Comparison of ENCODE assay signal across 15 mouse cellular contexts in the genomic region with DNA sequence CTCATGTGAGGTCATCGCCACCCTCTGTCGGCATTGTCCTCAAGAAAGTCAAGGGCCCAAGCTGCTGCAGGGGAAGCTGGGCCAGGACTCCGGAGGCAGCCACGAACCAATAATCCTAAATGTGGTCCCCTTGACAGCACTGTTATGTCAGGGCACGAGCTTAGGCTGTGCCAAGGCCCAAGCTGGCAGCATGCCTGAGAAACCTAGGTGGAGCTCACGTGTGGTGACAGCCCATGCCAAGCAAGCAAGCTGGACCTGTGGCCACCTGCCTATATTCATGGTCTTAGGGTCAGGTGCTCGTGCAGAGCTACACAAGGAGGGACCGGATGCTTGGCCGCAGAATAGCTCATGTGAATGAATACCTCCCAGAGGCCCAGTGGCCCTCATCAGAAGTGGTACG. TPM values are rescaled to one million over a fixed set of nuclear protein-coding genes. Genes with fewer than 3 reads are reported as not detected.
DNase-seq lines count a peak whose midpoint lies in the region; ATAC-seq and TF ChIP-seq lines count a peak whose summit lies in the region.
"Had no signal": no experiment of that assay in that cellular context is flagged by ENCODE, and none has a peak within 500 bp of the region (broad histone marks: within the 10 kb centered on the region; RNA-seq: fewer than 3 reads in every experiment).

No protein-coding gene starts in this region.

- TF ChIP-seq CTCF in hindbrain, postnatal 0 days (IDR thresholded peaks at IDR 0.05; ENCODE audit: low read depth), result no peak

- H3K4me2 ChIP-seq in heart, embryonic 11.5 days, result no peak overlapping the region
- no peak overlapping the region for H3K4me2 ChIP-seq in hindbrain, embryonic 16.5 days (ENCODE audit: low read length)
- H3K4me2 ChIP-seq in hindbrain, postnatal 0 days (ENCODE audit: low read depth, low read length), result no peak overlapping the region
- H3K4me2 ChIP-seq in forebrain, embryonic 11.5 days (ENCODE audit: low read depth, low read length, severe bottlenecking), result no peak overlapping the region
- H3K4me2 ChIP-seq: limb, embryonic 15.5 days; midbrain, embryonic 12.5 days had no signal

- no peak overlapping the region for H3K4me3 ChIP-seq in heart, embryonic 11.5 days (ENCODE audit: low read depth, low read length)
- no peak overlapping the region for H3K4me3 ChIP-seq in hindbrain, embryonic 16.5 days (ENCODE audit: low read length)
- H3K4me3 ChIP-seq in hindbrain, postnatal 0 days (ENCODE audit: low read length), result no peak overlapping the region
- H3K4me3 ChIP-seq in forebrain, embryonic 11.5 days (ENCODE audit: low read depth, low read length), result no peak overlapping the region
- H3K4me3 ChIP-seq: limb, embryonic 15.5 days; midbrain, embryonic 12.5 days had no signal

- WGBS in heart, embryonic 11.5 days (ENCODE audit: insufficient replicate concordance), result 74% methylated on average over 10 of the region's 10 CpGs
- WGBS in hindbrain, embryonic 16.5 days, result 81% methylated on average over 10 of the region's 10 CpGs
- WGBS in hindbrain, postnatal 0 days, result 73% methylated on average over 10 of the region's 10 CpGs
- 92% methylated on average over 10 of the region's 10 CpGs for WGBS in forebrain, embryonic 11.5 days

- no peak for ATAC-seq in heart, embryonic 11.5 days (replicated peaks; ENCODE audit: insufficient number of reproducible peaks, low FRiP score, low TSS enrichment)
- no peak for ATAC-seq in hindbrain, embryonic 16.5 days
- ATAC-seq in hindbrain, postnatal 0 days, result no peak
- no peak for ATAC-seq in forebrain, embryonic 11.5 days (replicated peaks; ENCODE audit: low FRiP score)
- ATAC-seq: intestine, postnatal 0 days had no signal

- 0 out of 2 replicates have a peak overlapping the region, but pooled peaks have one; percentile 6 for H3K9ac ChIP-seq in heart, embryonic 11.5 days (ENCODE audit: low read depth, low read length)
- no peak overlapping the region for H3K9ac ChIP-seq in hindbrain, embryonic 16.5 days (ENCODE audit: low read depth, low read length)
- no peak overlapping the region for H3K9ac ChIP-seq in hindbrain, postnatal 0 days (replicated peaks; ENCODE audit: low read length)
- no peak overlapping the region for H3K9ac ChIP-seq in forebrain, embryonic 11.5 days (ENCODE audit: low read length)
- H3K9ac ChIP-seq: limb, embryonic 15.5 days; midbrain, embryonic 12.5 days had no signal

- peaks cover 99% of the 10 kb centered on the region for H3K4me1 ChIP-seq in heart, embryonic 11.5 days (ENCODE audit: control insufficient read depth, insufficient read depth, low read length)
- peaks cover 30% of the 10 kb centered on the region for H3K4me1 ChIP-seq in hindbrain, embryonic 16.5 days (ENCODE audit: control insufficient read depth, insufficient read depth, low read depth, low read length)
- peaks cover 14% of the 10 kb centered on the region for H3K4me1 ChIP-seq in hindbrain, postnatal 0 days (ENCODE audit: insufficient read depth, low read length)
- H3K4me1 ChIP-seq in forebrain, embryonic 11.5 days (replicated peaks; ENCODE audit: control insufficient read depth, insufficient read depth, low read length), result peaks cover 34% of the 10 kb centered on the region

- DNase-seq in heart, postnatal 25 days (ENCODE audit: low spot score), result no peak
- DNase-seq in hindbrain, postnatal 0 days (ENCODE audit: low spot score), result no peak
- peak; percentile 92 for DNase-seq in brain, adult 2 months (ENCODE audit: low read depth, low spot score)
- DNase-seq in cerebellum, adult 9-11 months, result peak; percentile 87
- no peak for DNase-seq in forebrain, embryonic 11.5 days (ENCODE audit: low spot score)
- no peak for DNase-seq in adrenal gland, postnatal 14 days
- DNase-seq: adrenal gland, postnatal 25 days; lung, adult 2 months; thymus, postnatal 36 days had no signal

- no peaks in the 10 kb centered on the region for H3K36me3 ChIP-seq in heart, embryonic 11.5 days (ENCODE audit: control insufficient read depth, insufficient read depth, low read length)
- H3K36me3 ChIP-seq in hindbrain, embryonic 16.5 days (ENCODE audit: control insufficient read depth, insufficient read depth, low read length), result no peaks in the 10 kb centered on the region
- no peaks in the 10 kb centered on the region for H3K36me3 ChIP-seq in hindbrain, postnatal 0 days (ENCODE audit: insufficient read depth, low read length)
- H3K36me3 ChIP-seq in forebrain, embryonic 11.5 days (ENCODE audit: control insufficient read depth, insufficient read depth, low read length), result no peaks in the 10 kb centered on the region
- H3K36me3 ChIP-seq: limb, embryonic 15.5 days; midbrain, embryonic 12.5 days had no signal

- intact Hi-C loops in heart, postnatal 25 days (cut with DNase I), result no loop called here

- H3K27me3 ChIP-seq in heart, embryonic 11.5 days (ENCODE audit: control insufficient read depth, insufficient read depth, low read length), result no peaks in the 10 kb centered on the region
- 0 out of 2 replicates have a peak, but pooled peaks cover 4% of the 10 kb centered on the region for H3K27me3 ChIP-seq in hindbrain, embryonic 16.5 days (replicated peaks; ENCODE audit: control insufficient read depth, insufficient read depth, low read length)
- H3K27me3 ChIP-seq in hindbrain, postnatal 0 days (ENCODE audit: insufficient read depth, low read length), result no peaks in the 10 kb centered on the region
- no peaks in the 10 kb centered on the region for H3K27me3 ChIP-seq in forebrain, embryonic 11.5 days (ENCODE audit: control insufficient read depth, insufficient read depth, low read length)
- H3K27me3 ChIP-seq: limb, embryonic 15.5 days had no signal

- no peak overlapping the region for H3K27ac ChIP-seq in heart, embryonic 11.5 days (ENCODE audit: low read depth, low read length)
- H3K27ac ChIP-seq in hindbrain, embryonic 16.5 days (ENCODE audit: low read depth, low read length), result 0 out of 2 replicates have a peak overlapping the region, but pooled peaks have one; percentile 11
- H3K27ac ChIP-seq in hindbrain, postnatal 0 days, result no peak overlapping the region
- H3K27ac ChIP-seq in forebrain, embryonic 11.5 days (ENCODE audit: low read depth, low read length), result no peak overlapping the region
- H3K27ac ChIP-seq: limb, embryonic 15.5 days; macrophage; midbrain, embryonic 12.5 days had no signal

- no peaks in the 10 kb centered on the region for H3K9me3 ChIP-seq in heart, embryonic 11.5 days (replicated peaks; ENCODE audit: control insufficient read depth, low read length)
- H3K9me3 ChIP-seq in hindbrain, embryonic 16.5 days (ENCODE audit: control insufficient read depth, low read length), result no peaks in the 10 kb centered on the region
- no peaks in the 10 kb centered on the region for H3K9me3 ChIP-seq in hindbrain, postnatal 0 days (ENCODE audit: low read length)
- no peaks in the 10 kb centered on the region for H3K9me3 ChIP-seq in forebrain, embryonic 11.5 days (ENCODE audit: control insufficient read depth, low read length)
- H3K9me3 ChIP-seq: limb, embryonic 15.5 days; midbrain, embryonic 12.5 days had no signal

RNA-seq across cellular contexts. Expression of gene Unc5b, which starts 27.4 kb away (rescaled TPM):
- 15.0 and 15.6 TPM in 2 replicates for polyA plus RNA-seq in heart, embryonic 11.5 days (2014; fragmentation: Nextera tagmentation; extraction: Ambion mirVana)
- 10 to 100 TPM; 15.2 to 18.4 TPM for total RNA-seq in heart, postnatal 25 days (2021)
- polyA plus RNA-seq in hindbrain, embryonic 16.5 days (2015; fragmentation: Nextera tagmentation; extraction: Ambion mirVana), result 2.6 and 3.1 TPM in 2 replicates
- 25.7 and 27.3 TPM in 2 replicates for total RNA-seq in hindbrain, postnatal 0 days (2014; rRNA removed)
- 1.8 TPM in 2 replicates for polyA plus RNA-seq in hindbrain, postnatal 0 days (2015; fragmentation: Nextera tagmentation; extraction: Ambion mirVana)
- 4.0 TPM in 2 replicates for polyA plus RNA-seq in forebrain, embryonic 11.5 days (2014; fragmentation: Nextera tagmentation; extraction: Ambion mirVana)
- 10.5 and 11.3 TPM in 2 replicates for total RNA-seq in adrenal gland, postnatal 14 days (2021)

RNA-seq across cellular contexts. Expression of gene Slc29a3, which starts 51.4 kb away (rescaled TPM):
- polyA plus RNA-seq in heart, embryonic 11.5 days (2014; fragmentation: Nextera tagmentation; extraction: Ambion mirVana), result 4.6 and 4.8 TPM in 2 replicates
- total RNA-seq in heart, postnatal 25 days (2021), result 1 to 10 TPM; 4.8 to 6.3 TPM
- polyA plus RNA-seq in hindbrain, embryonic 16.5 days (2015; fragmentation: Nextera tagmentation; extraction: Ambion mirVana), result 10.5 and 11.1 TPM in 2 replicates
- 8.5 and 10.0 TPM in 2 replicates for total RNA-seq in hindbrain, postnatal 0 days (2014; rRNA removed)
- polyA plus RNA-seq in hindbrain, postnatal 0 days (2015; fragmentation: Nextera tagmentation; extraction: Ambion mirVana), result 9.1 and 9.3 TPM in 2 replicates
- 8.0 and 8.9 TPM in 2 replicates for polyA plus RNA-seq in forebrain, embryonic 11.5 days (2014; fragmentation: Nextera tagmentation; extraction: Ambion mirVana)
- 14.3 and 20.7 TPM in 2 replicates for total RNA-seq in adrenal gland, postnatal 14 days (2021)

Comparison
In these comparisons a context has a peak if more than half of its experiments do, and no peak if none do; other contexts are left out.
1. DNase-seq: peak in brain, adult 2 months (single experiment) and cerebellum, adult 9-11 months (single experiment); none in heart, postnatal 25 days (single experiment), hindbrain, postnatal 0 days (single experiment), forebrain, embryonic 11.5 days (single experiment) and adrenal gland, postnatal 14 days (single experiment).